Mouse (Mus musculus) G1E-ER4 (cell line): ENCODE measurements around the gene Slc41a2. TPM values are rescaled to one million over a fixed set of nuclear protein-coding genes. Genes with fewer than 3 reads are reported as not detected.

Source experiments
- GATA1 ChIP-seq: IDR thresholded peaks from one replicate; pipeline ENCODE4 v1.8.0; 2012; ENCODE audit warnings: low read length, inconsistent platforms
- polyA plus RNA-seq: library from polyadenylated mRNA; stranded (reverse); fragments of >175 nt; gene quantifications from 2 replicates; pipeline ENCODE4 v1.2.3, GENCODE M21; 2012

Slc41a2 gene
- polyA plus RNA-seq, 1 experiment: not detected

DNA sequence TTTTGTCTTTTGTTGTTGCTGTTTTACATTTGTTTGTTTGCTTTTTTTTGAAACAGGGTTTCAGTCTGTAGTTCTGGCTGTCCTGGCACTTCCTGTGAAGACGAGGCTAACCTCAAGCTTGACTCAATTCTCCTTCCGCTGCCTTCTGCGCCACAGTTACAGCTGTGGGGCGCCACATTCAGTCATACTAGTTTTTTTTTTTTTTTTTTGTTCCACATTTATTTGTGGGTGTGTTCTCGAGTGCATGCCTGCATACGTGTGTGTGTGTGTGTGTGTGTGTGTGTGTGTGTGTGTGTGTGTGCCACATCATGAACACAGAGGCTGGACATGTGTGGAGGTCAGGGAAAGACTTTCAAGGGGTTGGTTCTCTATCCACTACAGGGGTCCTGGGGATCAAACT lies 7.3 kb downstream of the Slc41a2 start:
- TF ChIP-seq GATA1: no peak

- no peak for TF ChIP-seq GATA1
These were observed 8.9 kb downstream of the Slc41a2 start for GRCm38 (mm10) chr10:83328791-83329190.

DNA sequence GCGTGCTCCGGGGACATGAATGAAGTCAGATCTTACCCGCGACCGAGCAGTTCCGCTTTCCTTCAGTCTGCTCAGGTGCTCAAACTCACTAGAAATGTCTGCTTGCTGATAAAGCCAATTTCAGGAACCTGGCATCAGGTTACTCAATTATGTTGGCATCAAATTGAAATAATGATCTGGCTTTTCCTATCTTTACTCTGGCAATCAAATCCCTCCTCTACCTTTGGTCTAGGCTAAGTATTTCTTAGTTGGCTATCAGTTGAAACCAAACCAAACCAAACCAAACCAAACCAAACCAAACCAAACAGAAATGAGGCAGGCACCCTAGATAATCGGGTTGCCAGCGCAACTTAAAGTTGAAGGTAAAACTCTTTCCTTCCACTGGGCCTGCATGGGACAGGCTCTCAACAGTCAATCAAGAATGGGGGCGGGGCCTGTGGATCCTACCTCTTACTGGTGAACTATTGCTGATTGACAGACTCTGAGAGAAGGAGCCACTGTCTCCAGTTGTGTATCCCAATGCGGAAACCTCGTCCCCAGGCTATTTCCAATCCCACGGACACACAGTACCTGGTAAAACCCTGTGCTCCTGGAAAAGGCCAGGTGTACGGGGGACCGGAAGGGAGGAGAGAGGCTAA lies 10.9 kb downstream of the Slc41a2 start:
- TF ChIP-seq GATA1: no peak

DNA sequence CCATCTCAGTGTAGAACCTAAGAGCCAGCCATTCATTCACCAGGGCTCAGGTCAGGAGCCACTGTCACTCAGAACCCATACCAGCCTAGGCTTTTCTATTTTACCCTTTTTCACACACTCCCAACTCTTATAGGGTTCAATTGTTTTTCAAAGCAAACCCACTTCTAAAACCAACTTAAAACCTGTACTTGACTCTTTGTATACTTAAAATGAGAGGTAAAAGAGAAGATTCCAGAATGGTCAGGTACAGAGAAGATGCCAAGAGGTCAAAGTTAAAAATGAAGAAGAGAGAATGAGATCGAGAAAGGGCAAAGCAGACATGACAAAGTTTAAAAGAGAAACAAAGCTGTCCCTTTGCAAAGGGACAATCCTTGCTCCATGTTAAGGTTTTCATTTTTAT lies 11.8 kb downstream of the Slc41a2 start:
- no peak for TF ChIP-seq GATA1

GRCm38 (mm10) chr10:83324871-83325270 lies 12.8 kb downstream of the Slc41a2 start:
- no peak for TF ChIP-seq GATA1

- TF ChIP-seq GATA1: no peak
These were observed 15.1 kb downstream of the Slc41a2 start for GRCm38 (mm10) chr10:83322551-83323100.

DNA sequence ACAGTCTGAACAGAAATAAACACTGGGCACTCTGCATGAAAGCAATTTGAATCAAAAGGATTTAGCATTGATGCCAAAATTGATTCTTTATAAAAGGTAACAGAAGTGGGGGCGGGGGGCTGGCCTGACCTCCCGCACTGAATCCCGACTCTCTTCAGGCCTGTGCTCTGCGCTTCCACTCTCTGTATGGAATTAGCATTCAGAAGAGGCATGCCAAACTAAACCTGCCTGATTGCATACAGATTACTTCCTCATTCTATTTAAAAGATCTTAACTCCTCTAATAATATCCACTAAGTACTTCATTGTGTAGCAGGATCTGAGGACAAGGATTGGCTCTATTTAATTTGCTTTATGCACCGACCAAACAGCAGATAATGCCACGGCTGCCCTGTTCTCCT lies 16.2 kb downstream of the Slc41a2 start:
- TF ChIP-seq GATA1: no peak

GRCm38 (mm10) chr10:83320870-83321269 lies 16.8 kb downstream of the Slc41a2 start:
- TF ChIP-seq GATA1: no peak

- no peak for TF ChIP-seq GATA1
These were observed 17.3 kb downstream of the Slc41a2 start for GRCm38 (mm10) chr10:83320396-83320795.

DNA sequence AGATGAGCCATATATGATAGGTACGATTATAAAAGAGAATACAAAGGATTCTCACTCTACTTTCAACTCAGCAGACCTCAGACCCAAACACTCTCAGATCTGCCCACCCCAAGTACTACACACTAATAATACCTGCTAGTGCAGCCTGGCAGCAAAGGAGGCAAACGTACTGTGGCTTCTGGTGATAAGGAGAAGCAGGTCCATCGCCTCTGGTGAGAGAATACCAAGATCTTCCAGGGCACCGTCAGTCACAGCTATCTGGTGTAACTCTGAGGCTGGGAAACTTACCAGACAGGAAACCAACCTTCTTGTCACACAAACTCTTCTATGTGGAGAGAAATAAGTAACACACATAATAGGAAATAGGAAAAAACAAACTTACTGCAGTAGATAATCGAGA lies 24.6 kb downstream of the Slc41a2 start:
- no peak for TF ChIP-seq GATA1

DNA sequence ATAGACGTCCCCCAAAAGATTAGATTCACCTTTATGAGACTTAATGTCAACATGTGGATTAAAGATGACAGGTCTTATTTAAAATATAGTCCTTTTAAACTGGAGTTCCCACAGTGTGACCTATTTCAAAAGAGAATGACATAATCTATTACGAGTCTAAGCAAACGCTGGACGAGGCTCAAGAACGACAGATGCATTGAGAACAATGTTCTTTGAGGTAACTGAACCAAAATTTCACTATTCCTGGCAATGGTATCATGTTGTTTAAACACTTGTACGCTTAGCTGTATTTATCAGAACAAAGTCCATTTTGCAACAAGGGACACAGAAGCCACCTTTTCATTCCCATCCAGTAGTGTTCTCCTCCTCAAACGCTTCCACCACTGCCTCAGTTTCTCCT lies 27.3 kb downstream of the Slc41a2 start:
- no peak for TF ChIP-seq GATA1

DNA sequence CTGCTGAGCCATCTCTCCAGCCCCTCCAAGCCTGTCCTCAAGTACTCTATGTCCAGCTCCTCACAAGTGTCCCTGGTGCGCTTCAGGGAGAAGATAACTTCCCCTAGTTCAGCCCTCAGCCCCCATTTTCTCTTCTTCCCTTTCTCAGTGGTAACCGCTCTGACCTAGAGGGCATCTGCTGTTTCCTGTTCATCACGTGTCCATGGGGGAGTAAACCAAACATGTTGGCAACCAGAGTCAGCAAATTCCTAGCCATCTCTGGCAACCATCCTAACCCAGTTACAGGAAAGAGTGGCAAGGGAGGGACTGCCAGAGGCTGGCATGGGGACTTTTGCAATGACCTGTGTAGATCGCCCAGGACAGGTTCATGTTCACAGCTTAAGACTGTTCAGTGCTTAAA lies 36.0 kb downstream of the Slc41a2 start:
- no peak for TF ChIP-seq GATA1

DNA sequence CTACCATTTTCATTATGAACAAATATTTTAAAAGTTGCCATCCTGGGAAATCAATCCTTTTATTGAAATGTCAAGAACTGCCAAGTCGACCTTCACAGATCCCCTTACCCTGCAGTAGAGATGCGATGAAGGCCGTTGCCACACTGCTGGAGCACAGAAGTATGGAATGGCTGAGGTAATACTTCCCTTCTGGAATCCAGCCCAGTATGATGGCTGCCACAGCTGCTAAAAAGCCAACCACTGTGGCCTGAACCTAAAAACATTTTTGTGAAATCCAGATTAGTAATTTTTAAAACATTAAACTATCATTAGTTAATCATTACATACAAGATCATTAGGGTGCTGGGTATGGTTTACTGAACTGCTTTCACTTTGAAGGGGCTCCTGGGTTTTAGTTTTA lies 36.6 kb downstream of the Slc41a2 start:
- no peak for TF ChIP-seq GATA1

DNA sequence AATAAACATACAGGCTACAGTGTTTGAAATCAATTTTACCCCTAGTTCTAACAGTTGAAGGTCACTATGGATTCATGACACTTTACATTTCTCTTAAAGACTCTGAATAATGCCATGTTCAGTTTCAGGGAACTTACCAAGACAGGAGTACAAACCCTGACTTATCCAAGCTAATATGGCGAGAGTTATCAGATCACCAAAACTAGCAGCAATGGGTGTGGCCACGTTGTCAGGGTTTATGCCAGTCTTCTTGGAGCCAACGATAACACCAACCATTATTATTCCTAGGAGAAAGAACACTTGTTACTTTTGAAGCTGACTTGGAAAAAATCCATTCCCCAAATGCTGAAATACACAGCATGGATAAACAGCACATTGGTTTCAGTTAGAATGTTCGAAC lies 40.7 kb downstream of the Slc41a2 start:
- no peak for TF ChIP-seq GATA1

- no peak for TF ChIP-seq GATA1
These were observed 42.9 kb downstream of the Slc41a2 start for GRCm38 (mm10) chr10:83294746-83295145.

GRCm38 (mm10) chr10:83293352-83293751 lies 44.3 kb downstream of the Slc41a2 start:
- TF ChIP-seq GATA1: no peak

DNA sequence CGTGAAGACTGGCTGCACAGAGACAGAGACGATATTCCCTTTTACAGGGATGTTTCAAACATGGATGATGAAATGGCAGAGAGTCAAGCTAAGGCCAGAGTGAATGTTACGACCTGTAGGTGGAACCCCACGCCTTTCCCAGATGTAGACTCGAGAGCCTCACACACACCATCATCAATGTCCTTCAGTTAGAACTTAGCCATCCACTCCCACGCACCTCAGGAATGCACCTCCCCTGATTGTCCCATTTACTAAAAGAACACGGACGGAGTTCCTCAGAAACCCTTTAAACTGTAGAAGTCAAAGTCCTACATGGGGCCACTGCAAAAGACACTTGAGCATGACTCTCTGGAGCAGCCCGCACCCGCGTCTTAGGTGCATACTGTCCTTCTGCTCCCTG lies 46.0 kb downstream of the Slc41a2 start:
- TF ChIP-seq GATA1: no peak

- no peak for TF ChIP-seq GATA1
These were observed 49.9 kb downstream of the Slc41a2 start for GRCm38 (mm10) chr10:83287828-83288227.
